Mouse (Mus musculus) thymus, adult 2 months (tissue): ENCODE data around the gene Dab1. TPM values are rescaled to one million over a fixed set of nuclear protein-coding genes. Genes with fewer than 3 reads are reported as not detected.

Source experiments
- DNase-seq: peaks from one replicate; pipeline ENCODE4 v3.0.0; 2021
- H3K27ac ChIP-seq: fragments of 200-500 bp; 2 replicates; pipeline ENCODE4 v1.5.1; 2012; ENCODE audit warnings: low read length, control low read depth; ENCODE audit not compliant: control insufficient read depth, insufficient read depth
- H3K27me3 ChIP-seq: fragments of 200-500 bp; 2 replicates; pipeline ENCODE4 v1.6.1; 2012; ENCODE audit warnings: mild to moderate bottlenecking, low read length, moderate library complexity, mixed read lengths; ENCODE audit not compliant: control insufficient read depth, insufficient read depth
- H3K36me3 ChIP-seq: fragments of 200-500 bp; 2 replicates; pipeline ENCODE4 v1.6.1; 2012; ENCODE audit warnings: mild to moderate bottlenecking, low read length, moderate library complexity; ENCODE audit not compliant: control insufficient read depth, insufficient read depth
- H3K4me1 ChIP-seq: fragments of 200-500 bp; replicated peaks from 2 replicates; pipeline ENCODE4 v1.6.1; 2012; ENCODE audit warnings: low read length; ENCODE audit not compliant: control insufficient read depth, insufficient read depth
- H3K4me3 ChIP-seq: fragments of 200-500 bp; 2 replicates; pipeline ENCODE4 v1.5.1; 2012; ENCODE audit warnings: mild to moderate bottlenecking, low read length, control low read depth, moderate library complexity; ENCODE audit not compliant: control insufficient read depth, insufficient read depth
- CTCF ChIP-seq: fragments of 200-500 bp; IDR thresholded peaks from 2 replicates; pipeline ENCODE4 v1.5.1; 2012; ENCODE audit warnings: mild to moderate bottlenecking, control low read depth, low read length, moderate library complexity, borderline replicate concordance; ENCODE audit not compliant: control insufficient read depth, poor library complexity, insufficient read depth; ENCODE audit errors: extremely low read depth
- POLR2A ChIP-seq: fragments of 200-500 bp; IDR thresholded peaks from 2 replicates; pipeline ENCODE4 v1.6.1; 2012; ENCODE audit warnings: mild to moderate bottlenecking, low read length, control low read depth, moderate library complexity; ENCODE audit not compliant: control insufficient read depth, poor library complexity, insufficient read depth; ENCODE audit errors: extremely low read depth
- WGBS: fragments of 180-500 bp; shearing (Covaris S2); methylation state at CpG from one replicate; pipeline ENCODE4 v1.1.7; 2018; 5-methylcytosine and 5-hydroxymethylcytosine counted together
- polyA plus RNA-seq: library from polyadenylated mRNA; depleted of rRNA; stranded (reverse); fragments of >200 nt; gene quantifications from 2 replicates; pipeline ENCODE4 v1.2.3, GENCODE M21; 2012

The Dab1 gene
- polyA plus RNA-seq, 1 experiment = 0.28 TPM

DNA sequence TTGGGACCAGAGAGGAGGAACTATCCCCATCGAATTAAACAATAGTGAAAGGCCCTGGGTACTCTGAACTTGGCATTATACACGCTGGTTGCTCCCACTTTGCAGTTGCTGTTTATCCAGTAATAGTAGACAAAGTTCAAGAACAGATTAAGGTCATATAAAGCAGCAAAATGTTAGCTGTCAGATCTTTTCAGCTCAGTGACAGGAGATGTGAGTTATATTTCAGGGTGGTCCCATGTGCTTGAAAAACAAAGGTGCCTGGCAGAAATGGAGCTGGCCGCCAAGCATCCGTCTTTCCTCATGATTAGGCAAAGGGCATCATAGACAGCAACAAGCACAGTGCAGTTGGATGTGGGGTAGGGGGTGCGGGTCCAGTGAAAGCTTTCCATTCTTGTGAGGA, 927.9 kb downstream of the Dab1 start:
- no peaks in the 10 kb centered on the region for H3K27me3 ChIP-seq
- TF ChIP-seq POLR2A (no peak), CTCF (no peak)
- 91% methylated on average over 5 of the region's 5 CpGs for WGBS
- H3K4me1 ChIP-seq = no peaks in the 10 kb centered on the region
- no peaks in the 10 kb centered on the region for H3K36me3 ChIP-seq
- no peak for DNase-seq
- H3K27ac ChIP-seq = no peak overlapping the region
- H3K4me3 ChIP-seq = no peak overlapping the region

DNA sequence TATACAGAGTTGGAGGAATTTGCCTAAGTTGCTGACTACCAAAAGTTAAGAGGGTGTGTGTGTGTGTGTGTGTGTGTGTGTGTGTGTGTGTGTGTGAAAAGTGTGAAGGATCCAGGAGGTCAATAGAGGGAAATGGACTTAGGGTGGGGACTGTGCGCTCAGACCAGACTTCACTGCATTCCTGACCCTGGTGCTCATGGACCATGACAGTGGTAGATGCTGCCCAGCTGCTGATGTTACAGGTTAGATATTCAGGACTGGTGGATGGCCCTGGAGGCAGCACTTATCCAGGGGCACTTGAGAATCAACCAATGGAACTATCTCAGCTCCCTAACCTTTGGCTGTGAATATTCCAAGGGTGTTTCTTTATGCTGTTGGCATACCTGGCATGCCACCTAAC, 929.1 kb downstream of the Dab1 start:
- 100% methylated on average over 1 of the region's 1 CpGs for WGBS
- no peak for TF ChIP-seq POLR2A
- no peak for TF ChIP-seq CTCF

DNA sequence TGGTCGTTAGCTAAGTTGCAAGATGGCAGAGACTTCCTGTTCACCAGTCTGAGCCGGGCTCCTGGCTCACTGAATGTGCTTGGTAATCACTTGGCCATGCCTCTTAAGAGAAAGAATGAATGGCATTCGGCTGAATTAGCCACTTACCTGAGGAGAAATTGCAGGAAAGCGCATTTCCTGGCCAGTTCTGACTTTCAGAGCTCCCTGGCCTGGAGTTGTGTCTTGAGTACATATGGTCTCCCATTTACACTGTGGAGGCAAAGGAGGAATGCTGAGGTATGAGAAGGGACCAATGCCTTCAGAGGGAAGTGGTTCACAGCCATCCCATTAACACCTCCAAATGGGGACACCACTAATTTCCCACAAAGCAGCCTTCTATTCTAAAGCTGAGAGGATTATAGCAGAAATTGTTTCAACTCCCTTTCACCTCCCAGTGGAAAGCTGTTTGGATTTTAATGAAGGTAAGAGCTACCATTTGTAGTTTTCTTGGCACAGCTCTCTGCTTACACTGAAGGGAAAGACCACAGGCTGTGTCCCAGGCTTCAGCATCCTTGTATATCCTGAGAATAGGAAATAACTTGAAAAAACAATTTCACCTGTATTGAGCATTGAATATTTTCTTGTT, 931.5 kb downstream of the Dab1 start:
- Histone ChIP-seq H3K4me1 (no peaks in the 10 kb centered on the region), H3K27ac (no peak overlapping the region), H3K27me3 (no peaks in the 10 kb centered on the region), H3K36me3 (no peaks in the 10 kb centered on the region), H3K4me3 (no peak overlapping the region)
- no peak for TF ChIP-seq POLR2A
- TF ChIP-seq CTCF = no peak
- 60% methylated on average over 4 of the region's 4 CpGs for WGBS
- DNase-seq = no peak

More for the DNA sequence above, 929.1 kb downstream of the Dab1 start:
- Histone ChIP-seq H3K27ac (no peak overlapping the region), H3K36me3 (no peaks in the 10 kb centered on the region), H3K4me3 (no peak overlapping the region), H3K4me1 (no peaks in the 10 kb centered on the region), H3K27me3 (no peaks in the 10 kb centered on the region)
- DNase-seq = no peak

DNA sequence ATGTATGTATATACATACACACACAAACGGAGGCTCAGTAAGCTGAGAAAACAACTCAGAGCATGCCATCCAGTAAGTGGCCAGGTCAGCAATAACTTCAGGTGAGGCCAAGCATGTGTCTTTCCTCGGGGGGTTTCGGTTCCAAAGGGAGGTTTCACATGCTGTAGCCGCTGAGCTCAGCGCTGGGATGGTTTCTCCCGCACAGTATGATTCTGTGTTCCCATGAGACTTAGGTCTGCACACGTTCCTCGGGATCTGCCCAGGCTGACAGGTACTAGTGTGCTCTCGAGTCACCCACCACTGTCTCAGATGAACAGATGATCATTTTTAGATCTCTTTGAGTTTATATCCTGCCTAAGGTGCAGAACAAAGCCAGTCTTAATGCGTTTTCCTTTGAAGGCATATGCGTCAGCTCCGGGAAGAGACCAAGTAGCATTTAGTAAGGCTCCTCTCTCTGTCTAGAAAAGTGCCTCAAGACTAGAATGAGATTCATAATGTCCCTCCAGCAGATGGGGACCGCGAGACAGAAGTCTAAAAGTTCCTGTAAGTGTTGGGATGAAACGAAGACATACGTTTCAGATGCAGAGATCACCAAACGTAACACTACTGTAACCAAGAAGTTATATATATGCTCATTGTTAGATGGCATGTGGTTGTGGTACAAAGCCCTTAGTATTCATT, 932.4 kb downstream of the Dab1 start:
- H3K27ac ChIP-seq = no peak overlapping the region
- TF ChIP-seq CTCF (no peak), POLR2A (no peak)
- H3K4me3 ChIP-seq = no peak overlapping the region
- H3K27me3 ChIP-seq = no peaks in the 10 kb centered on the region
- WGBS = 90% methylated on average over 17 of the region's 17 CpGs
- H3K4me1 ChIP-seq = no peaks in the 10 kb centered on the region
- H3K36me3 ChIP-seq = no peaks in the 10 kb centered on the region
- DNase-seq = no peak

DNA sequence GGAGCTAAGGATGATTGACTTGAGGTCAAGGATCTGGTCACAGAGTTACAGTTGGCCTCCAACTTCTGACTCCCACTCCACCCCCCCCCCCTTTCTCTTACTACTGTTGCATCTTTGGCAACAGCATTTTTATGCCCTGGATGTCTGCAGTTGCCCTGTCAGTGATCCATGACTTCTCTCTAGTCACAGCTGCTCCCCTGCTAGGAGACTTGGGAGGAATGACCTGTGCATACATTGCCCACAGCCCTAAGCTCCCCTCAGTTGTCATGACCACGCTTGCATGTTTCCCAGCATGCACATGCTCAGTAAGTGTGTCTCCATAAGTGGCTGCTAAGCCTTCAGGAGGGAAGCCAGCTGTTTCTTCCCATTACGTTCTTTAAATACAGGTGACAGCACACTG, 936.2 kb downstream of the Dab1 start:
- WGBS = 86% methylated on average over 2 of the region's 2 CpGs

DNA sequence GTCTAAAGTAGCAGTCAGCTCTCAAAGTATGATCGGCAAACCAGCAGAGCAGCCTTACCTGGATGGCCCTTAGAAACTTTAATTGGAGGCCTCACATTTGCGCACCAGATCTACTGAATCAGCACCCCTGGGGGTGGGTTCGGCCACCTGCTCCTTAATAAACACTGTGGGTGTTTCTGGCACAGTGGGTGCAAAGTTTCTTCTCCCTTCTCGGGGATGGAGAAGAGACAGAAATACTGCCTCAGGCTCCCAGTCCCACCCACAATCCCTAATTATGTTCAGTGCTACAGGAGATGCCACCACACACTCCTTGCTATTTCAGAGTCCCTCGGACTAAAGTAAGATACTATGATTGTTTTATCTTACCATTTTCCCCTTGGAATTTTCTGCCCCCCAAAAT, 944.4 kb downstream of the Dab1 start:
- DNase-seq = no peak
- H3K27ac ChIP-seq = no peak overlapping the region
- TF ChIP-seq CTCF (no peak), POLR2A (no peak)
- WGBS = 95% methylated on average over 5 of the region's 5 CpGs
- H3K27me3 ChIP-seq = no peaks in the 10 kb centered on the region
- H3K4me1 ChIP-seq = no peaks in the 10 kb centered on the region
- no peaks in the 10 kb centered on the region for H3K36me3 ChIP-seq
- no peak overlapping the region for H3K4me3 ChIP-seq

More for the DNA sequence above, 936.2 kb downstream of the Dab1 start:
- Histone ChIP-seq H3K36me3 (no peaks in the 10 kb centered on the region), H3K27me3 (no peaks in the 10 kb centered on the region), H3K27ac (no peak overlapping the region), H3K4me3 (no peak overlapping the region), H3K4me1 (no peaks in the 10 kb centered on the region)
- no peak for TF ChIP-seq POLR2A
- no peak for DNase-seq
